Mouse (Mus musculus) liver, adult 2 months (tissue): ENCODE data around the gene Lmbrd1. TPM values are rescaled to one million over a fixed set of nuclear protein-coding genes. Genes with fewer than 3 reads are reported as not detected.

Experiments
- DNase-seq: peaks from one replicate; pipeline ENCODE4 v3.0.0-alpha.2; 2011; ENCODE audit warnings: low read depth, low spot score; ENCODE audit errors: extremely low read depth
- H3K27ac ChIP-seq: fragments of 200-500 bp; replicated peaks from 2 replicates; pipeline ENCODE4 v1.5.1; 2012; ENCODE audit warnings: low read depth, mild to moderate bottlenecking, control low read depth, inconsistent platforms, low read length; ENCODE audit not compliant: insufficient read depth
- H3K27me3 ChIP-seq: fragments of 200-500 bp; 2 replicates; pipeline ENCODE4 v1.6.1; 2012; ENCODE audit warnings: mild to moderate bottlenecking, moderate library complexity, low read length, inconsistent platforms; ENCODE audit not compliant: control insufficient read depth, insufficient read depth
- H3K36me3 ChIP-seq: fragments of 200-500 bp; 2 replicates; pipeline ENCODE4 v1.6.1; 2012; ENCODE audit warnings: low read length, inconsistent platforms; ENCODE audit not compliant: control insufficient read depth, insufficient read depth
- H3K4me1 ChIP-seq: fragments of 200-500 bp; 2 replicates; pipeline ENCODE4 v1.6.1; 2011; ENCODE audit warnings: low read length; ENCODE audit not compliant: control insufficient read depth, insufficient read depth
- H3K4me3 ChIP-seq: fragments of 200-500 bp; 2 replicates; pipeline ENCODE4 v1.5.1; 2011; ENCODE audit warnings: low read depth, mild to moderate bottlenecking, control low read depth, low read length, moderate library complexity; ENCODE audit not compliant: insufficient read depth
- H3K79me2 ChIP-seq: fragments of 200-500 bp; 2 replicates; pipeline ENCODE4 v1.6.1; 2012; ENCODE audit warnings: inconsistent platforms, mild to moderate bottlenecking, low read length, moderate library complexity; ENCODE audit not compliant: control insufficient read depth, insufficient read depth
- H3K9ac ChIP-seq: fragments of 200-500 bp; 2 replicates; pipeline ENCODE4 v1.6.1; 2012; ENCODE audit warnings: low read depth, mild to moderate bottlenecking, control low read depth, inconsistent platforms, low read length
- CTCF ChIP-seq: fragments of 200-500 bp; IDR thresholded peaks from 2 replicates; pipeline ENCODE4 v1.5.1; 2011; ENCODE audit warnings: low read depth, low read length, control low read depth
- POLR2A ChIP-seq: fragments of 200-500 bp; IDR thresholded peaks from 2 replicates; pipeline ENCODE4 v1.6.1; 2011; ENCODE audit warnings: low read length, control low read depth; ENCODE audit not compliant: insufficient read depth; ENCODE audit errors: extremely low read depth
- WGBS: fragments of 180-500 bp; shearing (Covaris S2); methylation state at CpG from one replicate; pipeline ENCODE4 v1.1.7; 2018; 5-methylcytosine and 5-hydroxymethylcytosine counted together
- polyA plus RNA-seq: library from polyadenylated mRNA; depleted of rRNA; stranded (reverse); fragments of >200 nt; gene quantifications from 2 replicates; pipeline ENCODE4 v1.2.3, GENCODE M21; 2012
- total RNA-seq: library from RNA; depleted of rRNA; stranded (reverse); fragments of >200 nt; gene quantifications from 2 replicates; pipeline ENCODE4 v1.2.3, GENCODE M21; 2014

Gene Lmbrd1
- total and polyA plus RNA-seq, 2 experiments = 29.7 to 75.6 TPM

DNA sequence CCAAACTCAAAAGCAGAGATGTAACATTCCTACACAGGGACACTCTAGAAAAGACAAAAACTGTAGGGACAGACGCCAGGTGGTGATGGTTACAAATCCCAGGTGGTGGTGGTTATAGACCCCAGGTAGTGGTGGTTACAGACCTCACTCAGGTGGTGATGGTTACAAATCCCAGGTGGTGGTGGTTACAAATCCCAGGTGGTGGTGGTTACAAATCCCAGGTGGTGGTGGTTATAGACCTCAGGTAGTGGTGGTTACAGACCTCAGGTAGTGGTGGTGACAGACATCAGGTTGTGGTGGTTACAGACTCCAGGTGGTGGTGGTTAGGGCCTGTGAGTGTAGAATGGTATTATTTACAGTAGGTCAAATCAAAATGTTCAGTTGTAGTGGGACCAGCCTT is 5.5 kb downstream of the Lmbrd1 start:
- no peak for TF ChIP-seq POLR2A
- no peak for TF ChIP-seq CTCF
- WGBS = 85% methylated on average over 1 of the region's 1 CpGs
- H3K27me3 ChIP-seq = no peaks in the 10 kb centered on the region
- peak; percentile 33 for DNase-seq
- H3K4me1 ChIP-seq = peaks cover 3% of the 10 kb centered on the region
- H3K36me3 ChIP-seq = peaks cover 11% of the 10 kb centered on the region
- H3K79me2 ChIP-seq = peaks cover 8% of the 10 kb centered on the region; the same call in 1 of the 2 replicates
- H3K9ac ChIP-seq = no peak overlapping the region
- no peak overlapping the region for H3K27ac ChIP-seq
- no peak overlapping the region for H3K4me3 ChIP-seq

DNA sequence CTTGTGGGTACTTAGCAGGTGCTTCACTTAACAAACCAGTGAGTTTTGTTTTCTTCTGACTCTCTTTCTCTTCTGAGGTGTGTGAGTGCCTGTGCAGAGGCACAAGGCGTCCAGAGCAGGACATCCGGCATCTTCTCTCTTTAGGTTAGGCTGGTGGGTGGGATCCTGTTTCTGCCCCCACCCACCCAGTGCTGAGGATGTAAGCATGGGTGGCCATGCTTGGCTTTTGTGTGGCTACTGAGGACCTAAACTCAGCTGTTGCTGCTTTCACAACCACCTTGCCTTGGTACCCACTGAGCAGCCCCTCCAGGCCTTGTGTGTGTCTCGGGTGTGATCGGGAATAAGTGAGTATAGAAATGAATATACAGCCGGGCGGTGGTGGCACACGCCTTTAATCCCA is 7.2 kb downstream of the Lmbrd1 start:
- H3K79me2 ChIP-seq = peaks cover 8% of the 10 kb centered on the region; the same call in 1 of the 2 replicates
- TF ChIP-seq POLR2A (no peak), CTCF (no peak)
- 94% methylated on average over 7 of the region's 7 CpGs for WGBS
- peaks cover 13% of the 10 kb centered on the region for H3K36me3 ChIP-seq
- no peak overlapping the region for H3K27ac ChIP-seq
- no peak overlapping the region for H3K4me3 ChIP-seq
- DNase-seq = no peak
- no peaks in the 10 kb centered on the region for H3K27me3 ChIP-seq
- H3K9ac ChIP-seq = no peak overlapping the region
- H3K4me1 ChIP-seq = no peaks in the 10 kb centered on the region

DNA sequence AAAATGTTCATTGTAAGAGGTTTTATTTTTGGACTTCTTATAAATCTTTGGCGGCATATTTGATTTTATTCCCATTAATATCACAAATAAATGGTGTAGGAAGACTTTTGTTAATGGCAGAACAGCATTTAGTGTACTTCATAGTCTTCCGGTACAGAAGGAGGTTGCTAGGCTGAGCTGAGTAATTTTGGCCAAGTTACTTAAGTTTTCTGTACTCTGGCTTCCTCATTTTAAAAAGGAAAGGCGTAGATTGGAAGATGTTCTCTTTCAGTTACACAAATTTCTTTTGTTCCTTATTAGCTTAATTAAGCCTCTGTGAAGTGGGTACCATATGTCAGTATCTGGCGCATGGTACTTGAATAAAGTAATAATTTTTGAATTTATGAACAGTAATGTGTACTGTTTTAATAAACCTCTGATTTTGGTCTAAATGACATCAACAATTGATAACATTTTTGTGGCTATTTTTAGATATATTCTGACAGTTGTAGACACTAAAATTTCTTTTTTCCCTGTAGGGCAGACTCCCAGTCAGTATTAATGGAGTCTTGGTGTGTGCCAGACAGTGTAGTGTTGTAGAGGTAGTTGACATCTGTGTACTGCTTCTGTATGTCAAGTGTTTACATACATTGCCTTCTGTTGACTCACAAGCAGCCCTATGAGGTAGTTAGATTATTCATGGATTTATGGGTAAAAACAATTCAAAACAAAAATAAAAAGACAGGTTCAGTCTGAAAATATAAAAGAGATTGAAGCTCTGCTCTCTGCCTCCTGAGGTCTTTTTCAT is 8.0 kb downstream of the Lmbrd1 start:
- H3K27ac ChIP-seq = no peak overlapping the region
- no peak overlapping the region for H3K4me3 ChIP-seq
- H3K36me3 ChIP-seq = peaks cover 13% of the 10 kb centered on the region
- TF ChIP-seq CTCF (no peak), POLR2A (no peak)
- no peaks in the 10 kb centered on the region for H3K4me1 ChIP-seq
- WGBS = 93% methylated on average over 4 of the region's 4 CpGs
- DNase-seq = peak; percentile 17
- no peak overlapping the region for H3K9ac ChIP-seq
- H3K27me3 ChIP-seq = no peaks in the 10 kb centered on the region
- H3K79me2 ChIP-seq = peaks cover 8% of the 10 kb centered on the region; the same call in 1 of the 2 replicates

DNA sequence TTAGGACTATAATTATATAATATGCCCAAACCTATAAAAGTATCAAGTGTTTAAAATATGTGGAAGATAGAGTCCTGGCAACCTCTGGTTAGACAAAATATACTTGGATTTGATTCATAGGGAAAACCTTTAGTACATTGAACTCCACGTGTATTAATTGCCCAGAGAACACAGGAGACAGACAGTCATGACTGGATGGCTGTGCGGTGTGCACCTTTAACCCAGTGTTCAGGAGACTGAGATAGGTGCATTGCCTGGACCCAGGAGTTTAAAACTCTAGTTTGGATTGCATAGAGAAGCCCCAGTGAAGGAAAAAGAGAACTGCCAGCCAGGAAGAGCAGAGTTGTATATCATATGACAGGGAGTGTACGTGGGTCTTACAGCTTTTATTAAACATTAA is 19.2 kb downstream of the Lmbrd1 start:
- Histone ChIP-seq H3K27ac (0 out of 2 replicates have a peak overlapping the region, but pooled peaks have one; percentile 34), H3K9ac (no peak overlapping the region)

DNA sequence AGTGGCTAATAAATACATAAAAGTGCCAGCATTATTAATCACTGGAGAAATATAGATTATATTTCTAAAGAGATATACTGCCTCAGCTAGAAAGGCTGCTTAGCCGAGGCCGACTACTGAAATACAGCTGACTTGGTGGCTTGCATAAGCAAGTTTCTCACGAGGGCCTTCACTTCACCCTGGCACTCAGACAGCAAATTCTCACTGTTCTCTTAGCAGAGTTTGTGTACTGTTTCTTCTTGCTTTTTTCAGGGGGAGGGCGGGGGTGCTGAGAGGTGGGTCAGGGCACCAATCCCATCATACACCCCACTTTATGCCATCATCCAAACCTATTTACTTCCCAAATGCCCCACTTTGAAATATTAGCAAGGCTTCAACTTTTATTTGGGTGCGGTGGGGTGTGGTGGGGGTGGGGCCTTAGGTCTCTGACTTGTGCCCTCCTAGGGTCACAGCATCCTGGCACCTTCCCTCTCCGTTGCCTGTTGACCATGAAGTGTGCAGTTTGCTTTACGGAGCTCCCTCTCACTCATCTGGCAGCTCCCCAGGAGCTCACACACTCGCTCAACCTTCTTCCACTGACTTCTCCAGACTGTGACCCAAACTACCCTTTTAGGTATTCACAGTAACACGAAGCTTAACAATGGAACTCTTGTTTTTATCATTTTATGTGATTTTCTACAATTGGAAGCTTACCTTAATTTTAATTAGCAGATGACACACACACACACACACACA is 19.9 kb downstream of the Lmbrd1 start:
- no peaks in the 10 kb centered on the region for H3K27me3 ChIP-seq
- WGBS = 26% methylated on average over 9 of the region's 9 CpGs
- TF ChIP-seq POLR2A = no peak
- no peak for TF ChIP-seq CTCF
- DNase-seq = peak; percentile 53
- H3K27ac ChIP-seq = no peak overlapping the region; the same call in 1 of the 2 replicates
- peaks cover 7% of the 10 kb centered on the region; the same call in 1 of the 2 replicates for H3K36me3 ChIP-seq
- H3K79me2 ChIP-seq = peaks cover 4% of the 10 kb centered on the region; the same call in 1 of the 2 replicates
- H3K4me3 ChIP-seq = no peak overlapping the region
- no peak overlapping the region for H3K9ac ChIP-seq
- peaks cover 23% of the 10 kb centered on the region for H3K4me1 ChIP-seq

More for the DNA sequence above, 19.2 kb downstream of the Lmbrd1 start:
- Histone ChIP-seq H3K4me1 (peaks cover 25% of the 10 kb centered on the region), H3K79me2 (peaks cover 4% of the 10 kb centered on the region; the same call in 1 of the 2 replicates), H3K4me3 (no peak overlapping the region), H3K27me3 (no peaks in the 10 kb centered on the region), H3K36me3 (peaks cover 10% of the 10 kb centered on the region)
- DNase-seq = peak; percentile 80
- no peak for TF ChIP-seq POLR2A
- TF ChIP-seq CTCF = no peak
- WGBS = 29% methylated on average over 3 of the region's 3 CpGs
